Mouse (Mus musculus): Measurements from ENCODE around the gene Myom3.

GRCm38 (mm10) chr4:135789135-135789534 lies 29.6 kb downstream of the Myom3 start:
- no peak for TF ChIP-seq CTCF (IDR thresholded peaks at IDR 0.05; ENCODE audit: low read depth, low read length)
- TF ChIP-seq POLR2A (IDR thresholded peaks at IDR 0.05; ENCODE audit: extremely low read depth, insufficient read depth, low read length), result no peak
